Mouse (Mus musculus) limb, embryonic 10.5 days (tissue): ENCODE data around the gene Acot7. TPM values are rescaled to one million over a fixed set of nuclear protein-coding genes. Genes with fewer than 3 reads are reported as not detected.

Experiments
- DNase-seq: peaks from one replicate; pipeline ENCODE4 v3.0.0-alpha.2; 2017; ENCODE audit warnings: low spot score
- H3K27ac ChIP-seq: fragments of 300-500 bp; sonication (generic); 2 replicates; pipeline ENCODE4 v1.5.1; 2016; ENCODE audit warnings: mild to moderate bottlenecking
- H3K27me3 ChIP-seq: fragments of 300-500 bp; sonication (generic); 2 replicates; pipeline ENCODE4 v1.6.1; 2016; ENCODE audit warnings: low read depth, mild to moderate bottlenecking; ENCODE audit not compliant: poor library complexity, severe bottlenecking
- H3K36me3 ChIP-seq: fragments of 300-500 bp; sonication (generic); 2 replicates; pipeline ENCODE4 v1.6.1; 2016; ENCODE audit warnings: mild to moderate bottlenecking, moderate library complexity
- H3K4me1 ChIP-seq: fragments of 300-500 bp; sonication (generic); 2 replicates; pipeline ENCODE4 v1.6.1; 2016
- H3K4me3 ChIP-seq: fragments of 300-500 bp; sonication (generic); 2 replicates; pipeline ENCODE4 v1.5.1; 2016; ENCODE audit warnings: mild to moderate bottlenecking, moderate library complexity
- H3K9me3 ChIP-seq: fragments of 300-500 bp; sonication (generic); replicated peaks from 2 replicates; pipeline ENCODE4 v1.6.1; 2016; ENCODE audit warnings: mild to moderate bottlenecking
- WGBS: fragments of 180-500 bp; shearing (Covaris S2); methylation state at CpG from one replicate; pipeline ENCODE4 v1.1.7; 2016; 5-methylcytosine and 5-hydroxymethylcytosine counted together
- polyA plus RNA-seq: library from polyadenylated mRNA; unstranded; fragments of >200 nt; fragmentation: Nextera tagmentation; extraction: Ambion mirVana; gene quantifications from 2 replicates; pipeline ENCODE4 v1.2.1, GENCODE M21; 2016

The Acot7 gene
- polyA plus RNA-seq, 1 experiment from 2014 or later = 34.8 TPM

DNA sequence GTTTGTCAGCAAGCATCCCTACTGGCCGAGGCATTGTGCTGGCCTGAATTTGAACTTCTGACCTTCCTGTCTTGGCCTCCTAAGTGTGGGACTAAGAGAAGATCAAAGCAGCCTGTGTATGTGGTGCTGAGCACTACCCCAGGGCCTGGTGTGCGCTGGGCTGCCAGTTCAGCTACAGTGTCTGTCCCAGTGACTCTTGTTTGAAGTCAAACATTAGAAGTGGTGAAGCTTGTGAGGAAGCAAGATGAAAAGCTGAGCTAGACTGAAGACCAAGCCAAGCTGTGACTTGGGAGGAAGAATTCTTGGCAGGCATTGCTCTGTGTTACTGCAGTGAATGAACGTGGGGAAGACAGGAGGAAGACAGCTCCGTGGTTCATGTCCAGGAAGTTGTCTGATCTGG is 31.7 kb downstream of the Acot7 start:
- H3K36me3 ChIP-seq = no peaks in the 10 kb centered on the region
- H3K4me1 ChIP-seq = peaks cover 21% of the 10 kb centered on the region
- 0 out of 2 replicates have a peak, but pooled peaks cover 4% of the 10 kb centered on the region for H3K27me3 ChIP-seq
- H3K4me3 ChIP-seq = no peak overlapping the region
- H3K27ac ChIP-seq = no peak overlapping the region
- 42% methylated on average over 4 of the region's 4 CpGs for WGBS
- DNase-seq = no peak
- H3K9me3 ChIP-seq = no peaks in the 10 kb centered on the region

DNA sequence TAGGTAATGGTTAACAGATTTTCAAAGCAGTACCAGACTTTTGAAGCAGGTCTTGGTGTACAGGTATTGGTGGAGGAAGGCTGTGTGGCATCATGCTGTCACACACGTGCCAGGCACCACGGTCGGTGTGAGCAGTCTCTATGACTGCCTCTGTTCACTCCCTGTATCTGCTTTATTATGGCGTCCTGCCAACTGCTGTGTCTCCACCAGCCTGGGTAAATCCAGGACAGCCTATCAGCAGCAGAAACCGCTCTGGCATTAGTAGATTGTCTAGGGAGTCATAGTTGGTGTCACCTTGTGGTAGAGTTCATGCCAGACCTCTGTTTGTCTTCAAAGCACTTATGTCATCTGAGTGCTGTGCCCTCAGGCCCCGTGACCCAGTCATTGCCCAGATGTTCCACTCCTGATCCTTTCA is 34.2 kb downstream of the Acot7 start:
- H3K4me1 ChIP-seq = peaks cover 12% of the 10 kb centered on the region
- no peaks in the 10 kb centered on the region for H3K36me3 ChIP-seq
- no peak for DNase-seq
- H3K9me3 ChIP-seq = no peaks in the 10 kb centered on the region
- no peak overlapping the region for H3K4me3 ChIP-seq
- 80% methylated on average over 6 of the region's 6 CpGs for WGBS
- no peak overlapping the region for H3K27ac ChIP-seq
- 0 out of 2 replicates have a peak, but pooled peaks cover 4% of the 10 kb centered on the region for H3K27me3 ChIP-seq

DNA sequence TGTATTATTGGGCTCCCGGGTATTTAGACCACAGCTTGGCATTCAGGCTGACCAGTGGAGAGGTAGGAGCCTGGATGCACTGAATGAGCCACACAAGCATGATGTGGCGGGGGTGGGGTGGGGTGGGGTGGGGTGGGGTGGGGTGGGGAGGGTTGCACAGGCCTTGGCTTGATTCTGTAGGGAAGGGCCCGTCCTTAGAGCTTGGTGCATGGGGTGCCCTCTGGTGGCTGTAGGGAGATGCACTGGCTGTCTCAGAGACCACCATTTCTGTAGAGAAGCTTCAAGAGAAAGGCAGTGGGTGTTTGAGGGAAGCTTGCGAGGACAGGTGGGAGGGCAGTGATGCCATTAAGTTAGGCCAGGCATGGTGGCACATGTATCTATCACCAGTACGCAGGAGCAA is 34.6 kb downstream of the Acot7 start:
- Histone ChIP-seq H3K4me3 (no peak overlapping the region), H3K27ac (no peak overlapping the region), H3K4me1 (peaks cover 10% of the 10 kb centered on the region), H3K36me3 (no peaks in the 10 kb centered on the region), H3K27me3 (0 out of 2 replicates have a peak, but pooled peaks cover 4% of the 10 kb centered on the region), H3K9me3 (no peaks in the 10 kb centered on the region)
- WGBS = 42% methylated on average over 5 of the region's 5 CpGs
- DNase-seq = peak; percentile 58

DNA sequence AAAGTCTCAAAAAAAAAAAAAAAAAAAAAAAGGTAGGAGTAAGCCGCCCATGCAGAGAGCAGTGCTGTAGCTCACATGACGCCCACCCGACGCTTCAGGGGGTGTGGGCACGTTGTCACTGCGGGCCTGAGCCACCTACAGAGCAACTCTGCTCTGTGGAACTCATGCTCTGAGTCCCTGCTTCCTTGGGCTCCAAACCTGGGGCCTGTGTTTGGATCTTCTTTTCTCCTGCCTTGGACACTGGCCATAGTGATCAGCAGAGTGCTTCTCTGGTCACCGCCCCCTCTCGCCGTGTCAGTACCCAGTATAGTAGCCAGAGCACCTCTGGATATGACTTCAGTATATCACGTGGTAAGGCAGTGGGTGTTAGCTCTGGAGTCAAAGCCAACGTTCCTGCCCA is 35.0 kb downstream of the Acot7 start:
- DNase-seq = no peak
- peaks cover 10% of the 10 kb centered on the region for H3K4me1 ChIP-seq
- 0 out of 2 replicates have a peak, but pooled peaks cover 4% of the 10 kb centered on the region for H3K27me3 ChIP-seq
- no peak overlapping the region for H3K27ac ChIP-seq
- H3K9me3 ChIP-seq = no peaks in the 10 kb centered on the region
- 72% methylated on average over 11 of the region's 11 CpGs for WGBS
- no peak overlapping the region for H3K4me3 ChIP-seq
- H3K36me3 ChIP-seq = no peaks in the 10 kb centered on the region

DNA sequence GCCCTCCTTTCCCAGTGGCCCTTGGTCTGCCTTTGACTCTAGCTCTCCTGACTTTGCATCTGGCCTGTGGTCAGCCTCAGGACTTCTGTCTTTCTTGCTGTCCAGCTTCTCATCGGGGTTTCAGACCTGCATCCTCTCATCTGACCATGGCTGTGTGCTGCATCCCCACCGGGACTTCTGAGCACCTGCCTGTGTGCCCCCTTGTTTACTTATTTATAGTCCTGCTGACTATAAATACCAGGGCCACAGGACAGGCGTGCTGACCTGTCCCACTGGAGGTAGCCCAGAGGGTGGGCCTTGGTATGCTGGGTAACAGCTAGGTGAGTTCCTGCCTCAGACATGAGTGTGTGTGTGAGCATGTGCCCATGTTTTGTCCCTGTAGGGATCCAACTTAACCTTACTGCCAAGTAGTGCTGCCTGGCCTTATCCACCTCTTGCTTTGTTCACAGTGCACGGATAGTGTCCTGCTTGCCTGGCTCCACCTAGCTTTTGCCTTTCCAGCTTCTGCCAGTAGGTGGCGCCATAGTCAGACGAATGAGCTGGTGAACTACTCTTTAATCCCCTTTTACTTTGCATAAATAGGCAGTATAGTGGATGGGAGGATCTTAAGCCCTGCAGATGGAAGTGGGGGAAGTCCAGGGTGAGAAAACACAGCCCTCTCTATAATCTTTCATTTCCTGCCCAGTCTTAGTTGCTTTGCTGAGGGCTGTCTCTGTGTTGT is 36.0 kb downstream of the Acot7 start:
- Histone ChIP-seq H3K36me3 (no peaks in the 10 kb centered on the region), H3K4me1 (peaks cover 10% of the 10 kb centered on the region), H3K27ac (no peak overlapping the region), H3K4me3 (no peak overlapping the region), H3K27me3 (0 out of 2 replicates have a peak, but pooled peaks cover 4% of the 10 kb centered on the region), H3K9me3 (no peaks in the 10 kb centered on the region)
- WGBS = 33% methylated on average over 6 of the region's 6 CpGs
- peak; percentile 96 for DNase-seq

DNA sequence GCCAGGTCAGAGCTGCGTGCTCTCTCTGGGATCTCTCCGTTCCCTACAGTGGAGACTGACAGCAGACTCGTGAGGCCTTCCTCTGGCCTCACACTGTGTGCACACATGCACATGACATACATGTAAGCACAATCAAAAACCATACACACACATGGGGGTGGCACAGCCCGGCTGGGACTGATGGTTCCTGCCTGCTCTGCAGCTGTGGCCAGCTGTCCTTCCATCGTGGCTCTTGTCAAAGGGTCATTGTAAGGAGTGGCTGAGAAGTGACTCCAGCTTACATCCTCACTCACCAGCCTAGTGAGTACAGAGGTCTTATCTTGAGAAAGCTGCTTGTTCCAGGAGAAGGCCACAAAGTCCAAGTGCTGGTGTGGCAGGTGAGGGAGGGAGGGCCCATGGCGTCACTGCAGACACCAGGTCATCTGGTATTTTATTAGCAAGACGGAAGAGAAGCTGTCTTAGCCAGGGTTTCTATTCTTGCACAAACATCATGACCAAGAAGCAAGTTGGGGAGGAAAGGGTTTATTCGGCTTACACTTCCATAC is 37.0 kb downstream of the Acot7 start:
- H3K9me3 ChIP-seq = no peaks in the 10 kb centered on the region
- H3K27ac ChIP-seq = no peak overlapping the region
- H3K4me1 ChIP-seq = peaks cover 4% of the 10 kb centered on the region; the same call in 1 of the 2 replicates
- DNase-seq = no peak
- H3K4me3 ChIP-seq = no peak overlapping the region
- WGBS = 79% methylated on average over 8 of the region's 8 CpGs
- 0 out of 2 replicates have a peak, but pooled peaks cover 4% of the 10 kb centered on the region for H3K27me3 ChIP-seq
- H3K36me3 ChIP-seq = no peaks in the 10 kb centered on the region

DNA sequence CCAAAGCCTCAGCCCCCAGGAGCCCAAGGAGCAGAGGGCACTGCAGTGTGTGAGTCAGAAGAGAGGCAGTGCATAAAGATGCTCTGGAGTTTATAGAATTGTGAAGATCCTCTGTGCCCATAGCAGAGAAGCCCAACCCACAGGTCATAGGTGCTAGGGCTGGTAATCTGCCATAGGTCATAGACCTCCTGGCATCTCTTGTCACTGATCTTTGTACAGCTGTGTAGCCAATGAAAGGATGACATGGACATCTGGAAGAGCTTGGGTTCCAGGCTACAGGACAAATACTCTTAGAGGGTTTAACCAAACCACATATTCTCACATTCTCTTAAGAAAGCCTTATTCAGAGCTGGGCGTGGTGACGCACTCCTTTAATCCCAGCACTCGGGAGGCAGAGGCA is 41.7 kb downstream of the Acot7 start:
- Histone ChIP-seq H3K36me3 (no peaks in the 10 kb centered on the region), H3K9me3 (no peaks in the 10 kb centered on the region), H3K27ac (no peak overlapping the region), H3K27me3 (no peaks in the 10 kb centered on the region), H3K4me3 (no peak overlapping the region), H3K4me1 (peaks cover 7% of the 10 kb centered on the region)
- WGBS = 94% methylated on average over 3 of the region's 3 CpGs
- DNase-seq = no peak

DNA sequence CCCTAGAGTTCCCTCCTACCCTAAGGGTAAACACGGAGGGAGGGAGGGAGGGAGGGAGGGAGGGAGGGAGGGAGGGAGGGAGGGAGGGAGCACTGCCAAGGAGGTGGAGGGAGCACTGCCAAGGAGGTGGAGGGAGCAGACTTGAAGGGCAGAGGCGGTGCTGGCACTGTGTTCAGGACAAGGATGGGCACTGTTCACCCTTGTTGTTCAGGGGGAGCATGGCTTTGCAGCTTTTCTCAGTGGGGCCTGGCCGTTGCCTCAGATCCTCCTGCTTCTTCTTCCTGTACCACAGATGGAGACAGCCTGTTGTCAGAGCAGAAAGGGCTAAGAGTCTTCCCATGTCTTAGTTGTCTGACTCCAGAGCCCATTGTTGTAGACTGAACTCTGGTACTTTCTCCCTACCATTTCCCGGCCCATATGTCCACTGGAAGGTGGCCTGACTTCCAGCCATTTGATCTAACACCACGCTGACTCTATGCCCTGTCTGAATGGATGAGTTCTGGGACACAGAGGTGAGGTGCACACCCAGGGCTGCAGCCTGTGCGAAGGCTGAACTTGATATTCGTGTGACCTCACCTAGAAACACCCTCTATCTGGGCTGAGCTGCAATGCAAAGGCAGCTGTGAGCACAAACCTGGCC is 43.0 kb downstream of the Acot7 start:
- H3K4me3 ChIP-seq = no peak overlapping the region
- H3K4me1 ChIP-seq = peaks cover 7% of the 10 kb centered on the region
- H3K9me3 ChIP-seq = no peaks in the 10 kb centered on the region
- no peak overlapping the region for H3K27ac ChIP-seq
- 70% methylated on average over 7 of the region's 7 CpGs for WGBS
- no peaks in the 10 kb centered on the region for H3K27me3 ChIP-seq
- no peaks in the 10 kb centered on the region for H3K36me3 ChIP-seq
- no peak for DNase-seq

DNA sequence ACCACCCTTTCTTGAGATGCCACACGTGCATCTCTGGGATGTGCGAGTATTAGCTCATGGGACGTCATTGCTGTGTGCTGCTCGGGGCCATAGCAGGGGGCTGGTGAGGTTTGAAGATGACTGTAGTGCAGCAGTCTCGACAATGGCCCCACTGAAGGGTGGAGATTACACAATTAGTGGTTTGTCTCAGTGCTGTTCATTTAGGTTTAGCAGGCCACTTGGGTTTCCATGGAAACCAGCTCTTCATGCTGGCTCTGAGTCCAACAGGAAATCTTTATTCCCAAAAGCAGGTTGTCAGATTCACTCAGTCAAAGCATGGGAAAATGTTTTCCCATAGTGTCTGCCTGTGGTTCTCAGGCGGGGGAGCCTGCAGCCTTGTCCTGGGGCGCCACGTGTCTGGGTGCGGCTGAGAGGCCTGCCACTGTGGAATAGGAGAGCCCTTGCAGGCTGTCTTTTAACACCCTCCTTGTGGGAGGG is 43.5 kb downstream of the Acot7 start:
- Histone ChIP-seq H3K27me3 (no peaks in the 10 kb centered on the region), H3K4me1 (peaks cover 7% of the 10 kb centered on the region), H3K9me3 (no peaks in the 10 kb centered on the region), H3K27ac (no peak overlapping the region), H3K36me3 (no peaks in the 10 kb centered on the region), H3K4me3 (no peak overlapping the region)
- no peak for DNase-seq
- 66% methylated on average over 9 of the region's 9 CpGs for WGBS

DNA sequence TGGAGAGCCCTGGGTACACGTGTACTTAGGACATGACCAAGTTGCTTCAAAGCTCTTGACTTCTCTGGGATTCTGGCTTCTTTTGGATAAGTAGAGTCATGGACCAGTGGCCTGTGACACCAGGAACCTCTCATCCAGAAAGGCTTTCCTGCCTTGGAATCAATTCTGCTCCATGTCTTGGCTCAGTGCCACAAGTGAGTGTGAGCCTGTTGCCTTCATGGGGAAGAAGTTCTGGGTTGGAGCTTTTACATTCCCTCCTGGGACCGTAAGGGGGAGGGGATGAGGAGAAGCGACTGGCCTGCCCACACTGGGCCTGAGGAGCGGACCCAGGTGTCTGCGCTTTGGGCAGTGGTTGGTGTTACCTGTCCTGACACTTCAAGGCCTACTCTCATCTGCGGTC is 44.2 kb downstream of the Acot7 start:
- no peaks in the 10 kb centered on the region for H3K27me3 ChIP-seq
- no peaks in the 10 kb centered on the region for H3K36me3 ChIP-seq
- no peak overlapping the region for H3K4me3 ChIP-seq
- WGBS = 91% methylated on average over 6 of the region's 6 CpGs
- H3K9me3 ChIP-seq = no peaks in the 10 kb centered on the region
- no peak for DNase-seq
- H3K4me1 ChIP-seq = peaks cover 7% of the 10 kb centered on the region
- H3K27ac ChIP-seq = no peak overlapping the region

DNA sequence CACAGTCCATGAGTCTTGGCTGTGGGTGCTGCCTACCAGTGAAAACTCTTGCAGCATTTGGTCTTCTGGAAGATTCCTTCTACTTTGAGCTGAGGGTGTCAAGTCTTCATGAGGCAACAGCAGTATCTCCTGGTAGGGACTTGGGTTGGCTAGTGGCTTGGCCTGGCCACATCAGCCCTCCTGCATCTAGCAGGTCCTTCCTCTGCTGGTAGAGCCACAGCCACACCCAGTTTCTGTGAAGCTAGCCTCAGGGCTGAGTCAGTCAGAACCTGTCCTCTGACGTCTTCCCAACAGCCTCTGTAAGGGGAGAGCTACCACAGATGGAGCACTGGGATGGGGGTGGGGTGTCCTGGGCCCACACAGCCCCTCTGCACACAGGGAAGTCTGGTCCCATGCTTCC is 44.6 kb downstream of the Acot7 start:
- Histone ChIP-seq H3K36me3 (no peaks in the 10 kb centered on the region), H3K9me3 (no peaks in the 10 kb centered on the region), H3K27me3 (no peaks in the 10 kb centered on the region), H3K4me3 (no peak overlapping the region), H3K4me1 (peaks cover 7% of the 10 kb centered on the region), H3K27ac (no peak overlapping the region)
- WGBS = 65% methylated on average over 1 of the region's 1 CpGs
- DNase-seq = no peak

DNA sequence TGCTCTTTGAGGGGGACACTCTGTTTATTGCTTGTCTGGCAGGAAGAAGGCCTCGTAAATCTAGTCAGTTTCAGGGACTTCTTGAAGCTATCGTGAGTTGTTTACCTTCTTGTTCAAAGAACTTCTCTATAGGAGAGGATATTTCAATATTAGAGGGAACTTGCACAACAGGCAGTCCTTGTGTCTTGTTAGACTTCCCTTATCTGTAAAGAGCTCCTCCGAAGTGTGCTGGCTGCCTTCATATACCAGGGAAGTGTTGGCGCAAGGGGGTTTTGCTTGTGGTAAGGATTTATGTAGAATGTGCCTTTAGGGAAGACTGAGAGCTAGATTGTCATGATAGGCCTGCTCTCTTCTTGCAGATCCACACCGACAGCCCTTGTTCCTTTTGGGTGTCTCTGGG is 46.2 kb downstream of the Acot7 start:
- Histone ChIP-seq H3K36me3 (no peaks in the 10 kb centered on the region), H3K27me3 (no peaks in the 10 kb centered on the region), H3K4me3 (no peak overlapping the region), H3K9me3 (no peaks in the 10 kb centered on the region), H3K4me1 (peaks cover 7% of the 10 kb centered on the region), H3K27ac (no peak overlapping the region)
- 61% methylated on average over 5 of the region's 5 CpGs for WGBS
- DNase-seq = no peak

DNA sequence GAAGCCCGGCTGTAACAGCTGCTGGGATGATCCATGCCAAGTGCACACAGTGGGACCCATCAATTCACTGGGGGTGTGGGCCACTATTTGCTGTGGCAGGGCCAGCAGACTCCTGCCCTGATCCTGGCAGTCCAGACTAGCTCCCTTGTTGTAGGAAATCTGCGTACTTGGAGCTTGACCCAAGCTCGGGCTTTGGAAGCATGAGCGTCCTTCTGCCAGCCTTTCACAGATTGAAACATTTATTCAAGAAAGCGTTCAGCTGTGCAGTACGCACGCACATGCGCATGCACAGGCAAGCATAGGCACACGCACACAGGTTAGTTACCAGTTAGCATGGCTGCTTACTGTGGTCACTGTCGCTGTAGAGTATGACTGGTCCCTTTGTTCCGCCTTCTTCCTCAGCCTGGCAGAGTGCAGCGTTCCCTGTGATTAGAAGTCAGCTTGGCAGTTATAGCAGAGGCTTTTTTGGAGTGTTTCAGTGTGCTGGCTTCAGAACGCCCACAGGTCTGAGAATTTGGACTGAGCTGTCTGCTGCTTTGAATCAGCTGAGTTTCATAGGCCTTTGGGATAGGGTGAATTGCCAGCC is 49.1 kb downstream of the Acot7 start:
- Histone ChIP-seq H3K27me3 (no peaks in the 10 kb centered on the region), H3K36me3 (no peaks in the 10 kb centered on the region), H3K4me3 (no peak overlapping the region), H3K4me1 (peaks cover 16% of the 10 kb centered on the region), H3K27ac (peak overlapping the region; percentile 7; the same call in 1 of the 2 replicates), H3K9me3 (no peaks in the 10 kb centered on the region)
- WGBS = 88% methylated on average over 13 of the region's 13 CpGs
- no peak for DNase-seq
